In genomic region chr2:38797087-38797624, GRCm38 (mm10) we compare ENCODE assay signal across 8 mouse cellular contexts.
DNase-seq lines count a peak whose midpoint lies in the region; ATAC-seq and TF ChIP-seq lines count a peak whose summit lies in the region.

No protein-coding gene starts in this region.

- H3K4me2 ChIP-seq in liver, embryonic 12.5 days, result no peak overlapping the region
- H3K4me2 ChIP-seq in intestine, postnatal 0 days (replicated peaks; ENCODE audit: low read depth), result no peak overlapping the region
- H3K4me2 ChIP-seq in limb, embryonic 14.5 days (replicated peaks; ENCODE audit: low read depth, low read length, severe bottlenecking), result no peak overlapping the region
- no peak overlapping the region for H3K4me2 ChIP-seq in neural tube, embryonic 11.5 days (ENCODE audit: low read depth)

- peak; percentile 65 for DNase-seq in liver
- peak; percentile 67 to 80 for DNase-seq in cerebellum, postnatal 25 days
- peak; percentile 78 for DNase-seq in gastrocnemius, adult 18-20 months (ENCODE audit: low spot score)
- peak; percentile 78 for DNase-seq in limb, embryonic 14.5 days (ENCODE audit: low spot score)
- DNase-seq in neural tube, embryonic 11.5 days (ENCODE audit: low spot score), result peak; percentile 65
- DNase-seq in telencephalon, adult 2 months (ENCODE audit: low read depth, low spot score), result peak; percentile 52

- H3K27ac ChIP-seq in liver, embryonic 12.5 days, result no peak overlapping the region
- no peak overlapping the region for H3K27ac ChIP-seq in intestine, postnatal 0 days (ENCODE audit: low read depth, low read length)
- H3K27ac ChIP-seq in limb, embryonic 14.5 days (replicated peaks; ENCODE audit: low read depth, low read length), result no peak overlapping the region
- H3K27ac ChIP-seq in neural tube, embryonic 11.5 days (ENCODE audit: low read depth, low read length), result no peak overlapping the region

- H3K4me3 ChIP-seq in liver, embryonic 12.5 days, result no peak overlapping the region
- no peak overlapping the region for H3K4me3 ChIP-seq in intestine, postnatal 0 days (ENCODE audit: low read depth, low read length)
- H3K4me3 ChIP-seq in limb, embryonic 14.5 days (replicated peaks; ENCODE audit: low read length), result no peak overlapping the region
- no peak overlapping the region for H3K4me3 ChIP-seq in neural tube, embryonic 11.5 days (ENCODE audit: low read depth, low read length)

- H3K9ac ChIP-seq in liver, embryonic 12.5 days, result no peak overlapping the region
- H3K9ac ChIP-seq in intestine, postnatal 0 days (ENCODE audit: low read depth, low read length), result no peak overlapping the region
- no peak overlapping the region for H3K9ac ChIP-seq in limb, embryonic 14.5 days (ENCODE audit: low read depth, low read length, severe bottlenecking)
- no peak overlapping the region for H3K9ac ChIP-seq in neural tube, embryonic 11.5 days (ENCODE audit: low read length)

- no peaks in the 10 kb centered on the region for H3K36me3 ChIP-seq in liver, embryonic 12.5 days
- H3K36me3 ChIP-seq in intestine, postnatal 0 days (ENCODE audit: control insufficient read depth, insufficient read depth), result no peaks in the 10 kb centered on the region
- no peaks in the 10 kb centered on the region for H3K36me3 ChIP-seq in limb, embryonic 14.5 days (ENCODE audit: control insufficient read depth, insufficient read depth, low read length)
- no peaks in the 10 kb centered on the region for H3K36me3 ChIP-seq in neural tube, embryonic 11.5 days (ENCODE audit: control insufficient read depth, insufficient read depth, low read length)

- H3K27me3 ChIP-seq in liver, embryonic 12.5 days (replicated peaks), result no peaks in the 10 kb centered on the region
- H3K27me3 ChIP-seq in intestine, postnatal 0 days (replicated peaks; ENCODE audit: control insufficient read depth, insufficient read depth, low read length), result no peaks in the 10 kb centered on the region
- no peaks in the 10 kb centered on the region for H3K27me3 ChIP-seq in limb, embryonic 14.5 days (ENCODE audit: control insufficient read depth, insufficient read depth, low read length)
- H3K27me3 ChIP-seq in neural tube, embryonic 11.5 days (ENCODE audit: control insufficient read depth, insufficient read depth, low read length), result no peaks in the 10 kb centered on the region

- TF ChIP-seq CTCF in intestine, postnatal 0 days (IDR thresholded peaks at IDR 0.05; ENCODE audit: low read depth), result peak; percentile 92

- no peak for TF ChIP-seq POLR2A in limb, embryonic 14.5 days (IDR thresholded peaks at IDR 0.05; ENCODE audit: borderline replicate concordance, extremely low read depth, insufficient read depth, insufficient read length)

- ATAC-seq in liver, embryonic 12.5 days, result no peak
- ATAC-seq in intestine, postnatal 0 days, result no peak
- peak; percentile 50; the same call in 1 of the 2 replicates for ATAC-seq in limb, embryonic 14.5 days (ENCODE audit: low FRiP score, low read depth)
- peak; percentile 27; the same call in 1 of the 2 replicates for ATAC-seq in neural tube, embryonic 11.5 days (ENCODE audit: insufficient read depth, low FRiP score, low TSS enrichment)

- WGBS in liver, embryonic 12.5 days (ENCODE audit: insufficient replicate concordance), result 11% methylated on average over 3 of the region's 3 CpGs
- WGBS in intestine, postnatal 0 days, result 15% methylated on average over 3 of the region's 3 CpGs
- WGBS in limb, embryonic 14.5 days, result 16% methylated on average over 3 of the region's 3 CpGs
- 38% methylated on average over 3 of the region's 3 CpGs for WGBS in neural tube, embryonic 11.5 days

- H3K9me3 ChIP-seq in liver, embryonic 12.5 days (replicated peaks), result no peaks in the 10 kb centered on the region
- H3K9me3 ChIP-seq in intestine, postnatal 0 days (ENCODE audit: control insufficient read depth), result no peaks in the 10 kb centered on the region
- no peaks in the 10 kb centered on the region for H3K9me3 ChIP-seq in limb, embryonic 14.5 days (ENCODE audit: control insufficient read depth, low read length)
- H3K9me3 ChIP-seq in neural tube, embryonic 11.5 days (ENCODE audit: control insufficient read depth, low read length), result no peaks in the 10 kb centered on the region

- H3K4me1 ChIP-seq in liver, embryonic 12.5 days, result no peaks in the 10 kb centered on the region
- no peaks in the 10 kb centered on the region for H3K4me1 ChIP-seq in intestine, postnatal 0 days (replicated peaks; ENCODE audit: control insufficient read depth, insufficient read depth, low read length)
- H3K4me1 ChIP-seq in limb, embryonic 14.5 days (ENCODE audit: control insufficient read depth, insufficient read depth, low read length), result no peaks in the 10 kb centered on the region
- H3K4me1 ChIP-seq in neural tube, embryonic 11.5 days (ENCODE audit: control insufficient read depth, insufficient read depth, low read length), result no peaks in the 10 kb centered on the region

Comparison
In these comparisons a context has a peak if more than half of its experiments do, and no peak if none do; other contexts are left out.
1. ATAC-seq: peak in limb, embryonic 14.5 days (single experiment) and neural tube, embryonic 11.5 days (single experiment); none in liver, embryonic 12.5 days (single experiment) and intestine, postnatal 0 days (single experiment).
2. Peak in every context shown above with its lines, with median percentiles within 50 percentile points of each other: DNase-seq.